Mouse (Mus musculus) heart, postnatal 36 days (tissue): ENCODE measurements around the gene Gm4027. TPM values are rescaled to one million over a fixed set of nuclear protein-coding genes. Genes with fewer than 3 reads are reported as not detected.
"Not testable (repeated sequence)": the region's sequence is repeated elsewhere in the genome, so short reads cannot be mapped to it uniquely, and the experiment has no call there.

Experiments
- DNase-seq, 2 experiments: peaks; one replicate each; pipeline ENCODE4 v3.0.0; 2021 to 2022
- intact Hi-C: fragments of 180-260 bp; cut with DNase I; formaldehyde crosslinking; loops from one replicate; pipeline ENCODE4 v1.15.1; 2025
- total RNA-seq, 2 experiments: library from RNA; stranded (reverse); gene quantifications; 2 replicates each; pipeline ENCODE4 v1.2.3; 2021

Gm4027 gene
- total RNA-seq, result not detected

DNA sequence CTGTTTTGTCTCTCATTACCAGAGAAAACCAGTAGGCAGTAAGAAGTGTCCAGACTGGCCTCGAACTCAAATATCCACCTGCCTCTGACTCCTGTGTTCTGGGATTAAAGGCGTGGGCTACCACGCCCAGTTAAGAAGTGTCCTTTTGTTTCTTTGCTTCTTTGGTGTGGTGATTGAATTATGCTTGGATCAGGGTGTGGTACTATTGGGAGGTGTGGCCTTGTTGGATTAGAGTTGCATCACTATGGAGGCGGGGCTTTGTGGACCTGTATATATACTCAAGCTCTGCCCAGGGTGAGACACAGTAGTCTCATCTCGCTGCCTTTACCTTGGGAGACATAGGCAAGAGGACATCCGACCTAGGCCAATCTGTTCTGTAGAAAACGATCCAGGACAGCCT lies at the start of gene Gm4027:
Gm4027 (plus strand) TSS at position 301 of the 400 bp plus-strand sequence.
- intact Hi-C loops, DNase-seq: not testable (repeated sequence)

DNA sequence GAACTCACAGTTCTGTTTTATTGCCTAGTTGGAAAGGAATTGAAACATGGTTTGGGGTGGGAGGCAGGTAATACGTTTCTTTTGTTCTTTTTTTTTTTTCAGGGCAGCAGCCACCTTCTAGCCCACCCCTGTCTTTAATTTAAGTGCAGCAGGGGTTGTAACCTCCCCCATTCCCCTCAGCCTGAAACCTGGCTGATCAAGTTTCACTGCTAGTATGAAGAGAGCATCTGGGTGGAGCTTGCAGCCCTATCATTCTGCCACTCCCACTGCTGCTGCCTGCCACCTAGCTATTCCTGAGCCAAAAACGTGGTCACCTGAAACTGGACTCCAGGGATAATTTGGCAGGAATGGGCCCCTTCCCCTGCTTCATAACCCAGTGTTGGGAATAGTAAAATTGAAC lies 17.3 kb upstream of the Gm4027 start:
- DNase-seq, intact Hi-C loops: not testable (repeated sequence)

DNA sequence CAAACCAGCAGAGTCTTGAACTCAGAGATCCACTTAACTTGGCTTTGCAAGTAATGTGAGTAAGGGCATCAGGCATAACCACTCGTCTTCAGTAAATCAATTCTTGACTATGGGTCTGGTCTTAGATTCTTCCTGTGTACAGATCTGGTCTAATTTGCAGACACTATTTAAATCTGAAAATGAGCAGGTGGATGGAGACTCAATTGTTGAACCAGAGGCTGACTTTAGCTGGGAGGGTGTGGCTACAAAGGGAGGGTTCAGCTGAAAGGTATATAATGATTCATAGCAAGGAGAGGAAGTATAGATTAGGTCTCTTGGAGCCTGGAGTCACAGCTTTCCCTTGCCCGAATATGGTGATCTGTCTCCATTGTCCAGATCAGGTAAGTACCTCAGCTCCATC lies 16.3 kb upstream of the Gm4027 start, which contains the start of gene Oog1:
Oog1 (plus strand) TSS at position 301 of the 400 bp plus-strand sequence.
- DNase-seq, intact Hi-C loops: not testable (repeated sequence)

DNA sequence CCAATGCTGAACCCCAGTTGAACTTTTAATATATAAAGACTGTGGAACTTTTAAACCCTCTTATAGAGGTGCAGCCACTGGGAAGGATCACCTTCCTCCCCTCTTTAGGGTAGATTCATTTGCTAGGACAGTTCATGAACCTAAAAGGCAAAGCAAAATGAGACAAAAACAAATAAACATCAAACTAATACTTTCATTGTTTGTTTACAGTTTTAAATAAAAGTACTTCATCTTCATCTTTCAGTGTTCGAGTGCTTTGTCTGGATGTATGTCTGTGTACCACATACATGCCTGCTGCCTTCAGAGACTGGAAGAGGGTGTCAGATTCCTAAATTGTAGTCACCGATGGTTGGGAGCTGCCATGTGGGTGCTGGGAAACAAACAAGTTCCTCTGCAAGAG lies 25.9 kb downstream of the Gm4027 start, which contains the start of gene Gm16381:
Gm16381 (minus strand) TSS at position 101 of the 400 bp plus-strand sequence.
- DNase-seq, intact Hi-C loops: not testable (repeated sequence)

DNA sequence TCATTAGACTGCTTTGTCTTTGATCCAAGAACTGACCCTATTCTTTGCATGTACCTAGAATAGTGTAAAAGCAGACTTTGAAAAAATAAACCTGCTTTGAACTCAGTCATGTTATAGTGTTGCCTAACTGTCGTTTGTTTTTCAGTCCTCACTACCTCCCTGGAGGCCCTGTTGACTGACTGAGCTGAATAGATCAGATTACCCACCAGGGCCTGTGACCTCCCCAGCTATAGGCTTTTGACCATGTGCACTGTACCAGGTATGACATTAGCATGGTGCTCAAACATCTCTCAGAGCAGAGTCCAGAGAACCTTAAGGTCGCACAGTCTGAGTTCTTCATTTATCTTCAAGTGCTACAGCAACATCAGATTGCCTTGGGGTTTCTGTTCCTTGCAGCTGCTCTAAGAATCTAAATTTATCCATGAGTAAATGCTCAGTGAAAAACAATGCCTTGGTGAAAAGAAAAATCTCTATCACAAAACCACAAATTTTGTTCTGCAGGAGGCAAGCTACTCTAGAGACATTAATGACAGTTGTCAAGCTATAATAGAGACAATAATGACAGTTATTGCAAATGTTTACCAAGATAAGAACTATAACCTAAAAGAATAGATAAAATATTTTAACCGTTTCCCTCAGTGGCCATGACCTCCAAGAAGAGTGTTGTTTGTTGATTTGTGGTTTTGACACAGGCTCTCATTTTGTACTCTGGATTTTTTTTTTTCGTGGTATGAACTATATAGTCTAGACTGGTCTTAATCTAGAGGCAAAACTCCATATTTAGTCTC lies 34.4 kb downstream of the Gm4027 start:
- intact Hi-C loops, DNase-seq: not testable (repeated sequence)

Other genes with a start within 250 kb of the Gm4027 start
- gene Sptlc2, start 230.5 kb upstream of the Gm4027 start, total RNA-seq, result 10 to 100 TPM; 27.2 to 28.8 TPM
- 100 to 1,000 TPM; 161 to 175 TPM for gene Slirp, start 175.0 kb upstream of the Gm4027 start, total RNA-seq
- 10 to 100 TPM in 1 of 2 experiments, 1 to 10 TPM in 1; 9.8 to 11.3 TPM for gene Alkbh1, start 174.9 kb upstream of the Gm4027 start, total RNA-seq
- gene Snw1, start 146.6 kb upstream of the Gm4027 start, total RNA-seq, result 10 to 100 TPM; 48.1 to 52.9 TPM
- not detected for gene Gm5788, start 124.1 kb upstream of the Gm4027 start, total RNA-seq
- not detected for gene Gm8300, start 104.6 kb upstream of the Gm4027 start, total RNA-seq
- not detected for gene Oog1, start 16.2 kb upstream of the Gm4027 start, total RNA-seq
- gene Gm16381, start 25.8 kb downstream of the Gm4027 start, total RNA-seq, result not detected
- not detected for gene Gm21319, start 156.9 kb downstream of the Gm4027 start, total RNA-seq
- gene Gm21936, start 176.6 kb downstream of the Gm4027 start, total RNA-seq, result not detected
- not detected for gene BB287469, start 197.7 kb downstream of the Gm4027 start, total RNA-seq
- not detected for gene Gm2001, start 223.5 kb downstream of the Gm4027 start, total RNA-seq